Mouse (Mus musculus): ENCODE data around the gene Dnajb12.

Dnajb12 gene

DNA sequence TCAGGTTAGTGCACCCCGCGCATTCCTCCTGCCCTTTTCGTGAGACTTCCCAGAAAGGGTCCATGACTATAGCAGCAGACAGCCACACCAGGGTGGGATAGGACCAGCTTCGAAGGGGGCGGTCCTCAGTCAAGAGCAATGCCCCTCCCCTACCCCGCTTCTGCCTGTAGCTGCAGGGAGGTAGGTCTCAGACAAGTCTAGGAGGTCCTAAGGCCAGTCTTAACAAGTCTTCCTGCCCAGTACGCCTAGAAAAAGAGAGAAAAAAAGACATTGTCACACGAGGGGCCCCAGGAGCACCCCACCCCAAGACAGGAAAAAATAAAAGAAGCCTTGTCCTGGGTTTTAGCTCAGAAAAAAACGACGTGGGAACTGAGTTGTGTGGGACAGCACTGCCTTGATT is 37.3 kb downstream of the Dnajb12 start:
- DNase-seq (ENCODE audit: low read depth, low spot score) = no peak

DNA sequence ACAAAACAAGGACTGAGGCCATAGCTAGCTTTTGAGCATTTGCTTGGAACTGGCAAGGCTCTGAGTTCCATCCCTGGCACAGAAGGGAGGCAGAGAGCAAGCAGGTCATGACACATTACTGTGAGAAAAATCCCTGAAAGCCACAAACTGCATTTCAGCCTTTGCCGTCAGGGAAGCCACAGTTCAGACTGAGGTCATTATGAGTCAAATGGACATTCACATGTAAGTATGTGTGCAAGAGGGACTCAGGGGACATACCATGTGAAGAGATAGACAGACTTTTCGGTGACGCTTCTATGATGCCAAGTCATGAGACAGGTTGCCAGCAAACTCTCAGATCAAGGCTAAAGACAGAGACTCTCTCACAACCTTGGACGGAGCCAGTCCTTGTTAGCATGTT is 38.8 kb downstream of the Dnajb12 start:
- no peak for DNase-seq (ENCODE audit: low read depth, low spot score)

DNA sequence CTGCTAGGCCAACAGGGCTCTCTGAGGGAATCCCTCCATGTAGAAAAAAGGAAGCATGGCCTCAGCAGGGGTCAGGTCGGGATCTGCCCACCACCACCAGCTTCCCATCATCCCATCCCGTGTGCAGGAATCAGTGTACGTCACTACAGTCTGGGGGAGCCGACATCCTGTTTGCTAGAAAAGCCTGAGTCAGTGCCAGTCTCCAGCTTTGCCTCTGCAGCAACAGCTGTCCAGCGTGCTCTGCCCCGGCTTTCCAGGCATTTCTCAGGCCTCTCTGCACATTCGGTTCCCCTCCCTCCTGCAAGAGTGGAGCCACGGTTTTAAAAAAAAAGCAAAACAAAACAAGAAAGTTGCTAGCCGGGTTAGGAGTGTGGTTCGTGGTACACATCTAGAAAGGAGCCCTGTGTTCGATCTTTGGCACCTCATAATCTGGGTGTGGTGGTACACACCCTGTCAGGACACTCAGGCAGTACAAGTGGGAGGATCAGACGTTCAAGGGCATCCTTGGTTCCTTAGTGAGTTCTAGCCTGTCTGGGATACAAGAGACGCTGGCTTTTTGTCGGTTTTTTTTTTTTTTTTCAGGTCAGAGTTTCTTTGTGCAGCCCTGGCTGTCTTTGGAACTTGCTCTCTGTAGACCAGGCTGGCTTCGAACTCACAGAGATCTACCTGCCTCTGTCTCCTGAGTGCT is 40.3 kb downstream of the Dnajb12 start:
- DNase-seq (ENCODE audit: low read depth, low spot score) = no peak

DNA sequence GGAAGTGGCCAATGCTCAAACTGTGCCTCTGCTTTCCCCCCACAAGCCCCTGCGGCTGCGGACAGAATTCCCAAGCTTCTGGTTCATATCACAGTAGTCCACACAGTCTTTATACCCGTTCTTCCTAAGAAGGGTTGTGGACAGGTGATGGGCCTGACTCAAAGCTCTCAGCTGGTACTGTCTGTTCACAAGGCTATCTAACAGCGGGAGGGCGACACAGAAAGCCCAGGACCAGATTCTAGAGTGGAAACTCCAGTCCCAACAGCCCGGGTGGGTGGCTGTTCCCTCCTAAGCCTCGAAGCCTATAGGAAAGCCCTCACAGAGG is 41.1 kb downstream of the Dnajb12 start:
- DNase-seq (ENCODE audit: low read depth, low spot score) = no peak

DNA sequence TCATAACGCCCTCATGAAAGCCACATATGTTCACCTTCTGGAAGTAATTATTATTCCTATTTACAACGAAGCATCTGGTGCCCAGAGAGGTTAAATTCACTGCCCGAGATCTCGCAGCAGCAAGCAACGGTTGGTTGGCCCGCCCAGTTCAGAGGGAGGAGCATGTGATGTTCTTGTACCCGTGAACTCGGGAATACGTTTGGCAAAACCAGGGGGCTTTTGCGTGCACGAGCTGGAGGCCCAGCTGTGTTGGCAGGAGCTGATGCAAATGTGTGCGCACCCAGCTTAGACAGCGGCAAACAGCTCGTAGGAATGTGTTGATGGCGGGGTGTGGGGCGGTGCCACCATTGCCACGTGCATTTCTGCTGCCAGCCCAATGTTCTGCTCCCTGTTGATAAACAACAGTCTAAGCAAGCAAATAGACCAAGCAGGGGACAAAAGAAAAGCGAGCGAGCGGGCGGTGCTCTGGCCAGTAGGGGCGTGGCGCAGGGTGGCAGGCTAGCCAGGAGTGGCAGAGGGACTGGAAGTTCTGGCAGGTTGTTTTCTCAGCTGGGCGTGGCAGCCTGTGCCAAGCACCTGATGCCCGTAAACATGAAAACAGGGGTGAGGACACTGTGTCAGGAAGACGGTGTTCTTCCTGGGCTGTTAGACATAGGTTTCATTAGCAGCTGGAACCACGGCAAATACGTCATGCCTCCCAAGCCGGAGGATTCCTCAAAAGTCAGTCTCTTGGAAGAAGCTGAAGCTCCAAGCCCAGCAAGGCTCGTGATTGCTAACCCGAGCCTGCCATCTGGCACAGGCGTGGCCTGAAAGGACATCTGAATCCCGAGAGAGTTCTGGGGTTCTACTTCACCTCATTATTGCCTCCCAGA is 41.7 kb downstream of the Dnajb12 start:
- DNase-seq (ENCODE audit: low read depth, low spot score) = no peak

DNA sequence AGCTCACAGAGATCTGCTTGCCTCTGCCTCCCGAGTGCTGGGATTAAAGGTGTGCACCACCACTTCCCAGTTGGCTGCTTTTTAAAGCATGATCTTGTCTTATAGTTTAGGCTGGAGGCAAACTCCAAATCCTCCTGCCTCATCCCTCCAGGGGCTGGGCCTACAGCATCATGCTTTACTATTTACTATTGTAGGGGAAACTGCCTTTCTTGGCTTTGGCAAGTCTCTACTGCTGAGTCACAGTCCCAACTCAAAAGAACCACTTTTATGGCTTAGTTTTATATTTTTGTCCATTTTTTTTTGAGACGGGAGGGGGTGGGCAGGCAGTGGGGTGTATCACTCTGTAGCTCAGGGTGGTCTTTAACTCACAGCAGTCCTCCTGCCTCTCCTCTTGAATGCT is 44.1 kb downstream of the Dnajb12 start:
- DNase-seq (ENCODE audit: low read depth, low spot score) = no peak

DNA sequence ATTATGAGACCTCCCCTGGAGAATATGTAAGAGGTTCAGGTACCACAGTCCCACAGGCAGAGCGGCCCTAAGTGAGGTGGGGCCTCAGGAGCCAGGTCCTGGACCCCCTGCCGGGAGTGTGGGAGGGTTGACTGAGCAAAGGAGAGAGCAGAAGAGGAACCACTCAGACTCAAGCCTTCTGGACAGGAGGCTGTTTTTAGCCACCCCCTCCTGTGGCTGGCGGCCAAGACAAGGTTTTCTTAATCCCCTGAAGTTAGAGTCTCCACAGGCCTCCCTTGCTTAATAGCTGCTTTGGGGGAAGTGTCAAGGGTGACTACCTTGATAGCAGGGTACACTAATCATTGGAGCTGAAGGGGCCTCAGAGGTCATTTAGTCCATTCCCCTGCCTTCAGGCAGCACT is 44.9 kb downstream of the Dnajb12 start:
- DNase-seq (ENCODE audit: low read depth, low spot score) = no peak

DNA sequence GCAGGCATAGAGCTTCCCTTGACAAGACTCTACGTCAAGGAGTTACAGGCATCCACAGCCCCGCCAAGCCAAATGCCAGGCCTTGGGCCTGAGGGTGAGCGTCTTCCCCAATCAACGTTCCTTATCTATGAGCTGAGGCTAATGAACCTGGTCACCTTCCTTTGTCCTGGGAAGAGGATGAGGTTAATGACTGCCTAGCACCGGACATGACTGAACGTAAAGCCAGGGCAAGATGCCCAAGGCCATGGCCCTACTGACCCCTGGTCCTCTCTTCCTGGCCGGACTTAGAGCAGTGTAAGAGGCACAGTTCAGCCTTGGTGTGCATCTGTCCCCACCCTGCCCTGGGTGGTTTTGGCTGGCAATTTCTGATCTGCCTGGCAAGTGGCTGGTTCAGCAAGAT is 49.8 kb downstream of the Dnajb12 start:
- no peak for DNase-seq (ENCODE audit: low read depth, low spot score)

DNA sequence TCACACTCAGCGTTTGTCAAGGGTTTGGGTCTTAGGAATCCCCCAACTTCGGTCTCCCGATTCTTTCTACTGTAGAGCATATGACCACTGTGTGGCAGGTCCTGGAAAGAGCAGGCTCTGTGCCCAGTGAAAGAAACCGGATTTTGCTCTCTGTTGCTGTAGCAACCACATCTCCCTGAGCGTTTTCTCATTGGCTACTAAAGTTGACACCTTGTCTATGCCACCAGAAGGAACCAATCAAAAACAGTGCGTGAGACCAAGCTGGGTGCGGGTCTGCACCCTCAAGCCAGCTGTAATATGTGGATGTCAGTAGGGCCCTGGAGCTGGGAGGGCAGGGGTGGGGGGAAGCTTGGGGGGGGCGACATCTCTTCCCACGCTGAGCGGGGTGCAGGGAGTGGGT is 51.6 kb downstream of the Dnajb12 start:
- peak; percentile 88 for DNase-seq (ENCODE audit: low read depth, low spot score)

DNA sequence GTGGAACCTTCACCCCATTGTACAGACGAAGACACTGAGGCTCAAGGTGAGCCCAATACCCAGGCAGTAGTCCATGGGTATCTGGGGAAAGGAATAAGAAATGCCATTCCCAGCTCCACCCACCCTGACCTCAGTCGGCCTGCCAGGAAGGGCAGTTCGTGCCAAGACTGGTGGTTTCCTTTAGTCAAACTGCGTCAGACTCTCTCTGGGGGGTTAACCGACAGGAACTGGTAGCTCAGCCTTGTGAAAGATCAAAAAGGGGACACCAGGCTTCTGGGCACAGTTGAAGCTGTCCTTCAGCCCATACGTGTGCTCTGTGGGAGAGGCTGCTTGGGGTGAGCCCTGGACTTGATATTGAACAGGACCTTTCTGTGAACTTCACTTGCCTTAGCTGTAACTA is 53.2 kb downstream of the Dnajb12 start:
- no peak for DNase-seq (ENCODE audit: low read depth, low spot score)

DNA sequence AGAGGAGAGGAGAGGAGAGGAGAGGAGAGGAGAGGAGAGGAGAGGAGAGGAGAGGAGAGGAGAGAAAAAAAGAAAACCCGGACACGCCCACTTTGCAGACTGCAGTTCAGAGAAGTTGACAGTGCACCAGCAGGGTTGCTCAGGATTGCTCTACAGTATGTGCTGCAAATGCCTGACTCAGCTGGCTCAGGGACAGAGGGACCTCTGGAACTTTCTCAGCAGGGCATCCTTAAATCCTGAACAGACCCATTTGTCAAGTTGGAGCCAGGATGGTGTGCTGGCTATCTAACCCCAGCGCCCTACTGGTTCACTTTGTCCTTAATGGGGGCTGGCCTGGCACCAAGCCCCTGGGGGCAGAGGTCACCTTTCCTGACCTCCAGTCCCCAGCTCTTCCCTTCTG is 54.7 kb downstream of the Dnajb12 start:
- DNase-seq (ENCODE audit: low read depth, low spot score) = no peak

DNA sequence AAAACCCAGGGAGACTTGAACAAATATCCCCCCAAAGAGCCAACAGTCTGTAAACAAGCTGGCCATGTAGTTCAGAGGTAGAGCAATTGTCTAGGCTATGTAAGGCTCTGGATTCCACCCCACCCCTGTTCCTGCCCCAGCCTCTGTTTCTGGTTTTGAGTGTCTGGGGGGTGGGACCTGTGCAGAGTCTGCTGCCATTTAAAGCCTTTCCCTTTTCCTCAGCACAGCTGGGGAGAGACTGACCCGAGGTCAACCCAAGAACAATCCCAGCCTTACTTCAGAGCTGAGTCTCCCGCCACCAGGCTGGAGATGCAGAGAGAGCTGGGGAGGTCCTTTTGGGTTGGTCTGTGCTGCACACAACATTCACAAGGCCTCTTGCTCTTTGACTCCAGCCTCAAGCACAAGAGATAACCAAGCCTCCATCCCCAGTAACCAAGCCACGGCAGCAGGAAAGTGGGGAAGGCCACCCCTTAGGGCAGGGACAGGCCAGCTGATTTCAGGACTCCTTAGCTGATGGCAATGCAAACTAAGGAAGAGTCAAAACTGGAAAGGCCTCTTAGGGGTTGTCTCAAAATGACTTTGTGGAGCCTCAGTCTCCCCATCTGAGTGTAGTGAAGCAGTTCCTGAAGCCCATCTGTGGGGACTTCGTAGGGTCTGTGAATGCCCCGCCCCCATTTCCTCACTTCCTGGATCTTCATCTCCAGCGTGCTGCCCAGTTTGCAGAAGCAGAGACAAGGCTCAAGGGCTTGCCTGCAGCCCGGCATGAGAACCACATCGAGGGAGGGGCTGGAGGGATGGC is 56.9 kb downstream of the Dnajb12 start:
- DNase-seq (ENCODE audit: low read depth, low spot score) = no peak

DNA sequence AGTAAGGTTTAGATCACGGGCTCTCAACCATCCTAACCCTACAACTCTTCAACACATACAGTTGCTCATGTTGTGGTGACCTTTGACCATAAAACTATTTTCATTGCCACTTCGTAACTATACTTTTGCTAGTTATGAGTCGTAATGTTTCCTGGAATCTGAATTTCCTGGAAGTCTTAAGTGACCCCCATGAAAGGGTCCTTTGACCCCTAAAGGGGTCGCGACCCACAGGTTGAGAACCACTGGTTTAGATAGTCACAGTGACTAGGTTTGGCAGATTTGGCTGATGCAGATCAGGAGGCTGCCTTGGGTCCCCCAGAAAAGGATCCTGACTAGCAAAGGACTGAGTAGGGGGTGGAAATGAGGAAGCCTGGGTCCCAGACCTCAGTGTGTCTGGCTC is 59.3 kb downstream of the Dnajb12 start:
- no peak for DNase-seq (ENCODE audit: low read depth, low spot score)

DNA sequence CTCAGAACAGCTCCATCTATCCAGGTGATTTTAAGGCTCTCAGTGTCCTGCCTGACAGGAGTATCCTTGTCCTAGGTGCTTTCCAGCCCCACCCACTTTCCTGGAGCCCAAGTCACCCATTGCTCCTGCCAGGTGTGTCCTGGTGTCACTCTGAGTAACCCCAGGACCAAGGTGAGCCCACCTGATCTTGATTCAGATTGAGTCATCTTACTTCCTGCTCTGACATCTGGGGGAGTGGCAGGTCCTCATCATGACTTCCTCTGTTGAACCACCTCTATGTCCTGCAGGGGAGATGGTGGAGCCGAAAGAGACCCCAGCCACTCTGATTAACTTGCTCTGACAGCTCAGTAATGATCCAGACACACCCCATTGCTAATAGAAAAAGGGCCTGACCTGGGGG is 59.7 kb downstream of the Dnajb12 start:
- no peak for DNase-seq (ENCODE audit: low read depth, low spot score)

DNA sequence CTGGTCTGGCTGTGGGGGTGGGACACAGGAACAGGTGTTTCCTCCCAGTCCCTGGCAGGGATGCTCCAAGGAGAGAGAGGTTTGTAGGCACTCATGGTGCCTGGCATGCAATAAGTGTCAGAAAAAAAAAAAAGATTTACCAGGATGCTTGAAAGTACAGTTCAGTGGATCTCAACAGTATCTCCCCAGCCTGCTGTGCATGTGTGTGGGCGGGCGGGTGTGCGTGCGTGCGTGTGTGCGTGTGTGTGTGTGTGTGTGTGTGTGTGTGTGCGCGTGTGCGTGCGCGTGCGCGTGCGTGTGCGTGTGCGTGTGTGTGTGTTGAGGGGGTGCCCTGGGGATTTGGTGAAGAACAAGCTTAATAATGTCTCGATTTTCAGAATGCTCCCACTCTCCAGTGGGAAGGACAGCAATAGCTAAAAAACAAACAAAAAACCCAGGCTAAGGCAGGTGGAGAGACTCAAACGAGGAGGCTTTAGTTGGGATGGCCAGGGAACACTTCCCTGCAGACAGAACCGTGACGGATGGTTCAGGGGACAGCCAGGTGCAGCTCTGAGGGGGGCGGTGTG is 63.0 kb downstream of the Dnajb12 start:
- DNase-seq (ENCODE audit: low read depth, low spot score) = no peak

DNA sequence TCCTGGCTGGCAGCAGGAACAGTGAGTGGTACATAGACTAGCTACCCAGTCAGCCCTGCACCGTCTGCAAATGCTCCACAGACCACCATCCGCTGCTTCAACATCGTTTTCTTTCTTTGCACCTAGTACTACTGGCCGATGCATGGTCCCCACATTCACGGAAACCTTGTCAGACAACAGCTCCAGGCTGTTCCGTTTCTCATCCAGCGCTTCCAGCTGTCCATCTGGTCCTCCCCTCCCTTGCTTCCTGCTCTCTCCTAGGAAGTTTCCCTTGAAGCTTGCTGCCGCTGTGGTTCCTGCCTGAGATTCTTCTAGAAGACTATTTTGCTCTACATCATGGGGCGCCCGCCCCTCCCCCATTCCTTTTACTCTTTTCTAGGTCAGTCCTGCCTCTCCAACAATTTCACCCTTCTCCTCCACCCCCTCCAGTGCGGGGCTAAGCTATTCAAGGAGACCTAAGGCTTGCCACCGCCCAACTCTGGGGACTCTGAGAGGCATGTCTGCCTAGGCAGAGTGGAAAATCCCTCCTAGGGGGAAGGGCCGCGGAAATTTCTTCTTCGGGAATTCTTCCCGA is 63.6 kb downstream of the Dnajb12 start:
- no peak for DNase-seq (ENCODE audit: low read depth, low spot score)

DNA sequence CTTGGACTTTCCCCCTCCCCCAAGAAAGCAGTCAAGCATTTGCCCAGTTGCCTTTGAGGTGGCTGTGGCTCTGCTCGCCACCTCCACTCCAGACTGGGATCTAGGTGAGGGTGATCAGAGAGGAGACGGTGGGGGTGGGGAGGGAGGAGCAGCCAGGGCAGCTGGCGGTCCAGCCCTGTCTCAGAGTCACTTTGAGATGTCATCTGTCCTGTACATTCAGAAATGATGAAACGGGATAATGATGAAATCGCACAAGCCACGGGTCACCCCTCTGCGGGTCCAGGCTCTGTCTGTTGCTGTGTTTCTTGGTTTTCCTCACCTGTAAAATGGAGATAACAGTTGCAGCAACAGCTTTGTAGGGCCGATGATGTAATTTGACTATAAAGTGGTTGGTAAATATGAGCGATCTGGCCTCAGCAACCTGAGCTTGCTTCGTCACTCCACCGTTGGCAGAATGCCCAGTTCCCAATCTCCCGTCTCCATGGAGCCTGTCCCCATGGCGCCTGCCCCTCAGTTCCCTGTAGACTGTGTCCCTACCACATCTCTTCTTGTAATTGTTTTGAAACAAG is 64.1 kb downstream of the Dnajb12 start:
- no peak for DNase-seq (ENCODE audit: low read depth, low spot score)

DNA sequence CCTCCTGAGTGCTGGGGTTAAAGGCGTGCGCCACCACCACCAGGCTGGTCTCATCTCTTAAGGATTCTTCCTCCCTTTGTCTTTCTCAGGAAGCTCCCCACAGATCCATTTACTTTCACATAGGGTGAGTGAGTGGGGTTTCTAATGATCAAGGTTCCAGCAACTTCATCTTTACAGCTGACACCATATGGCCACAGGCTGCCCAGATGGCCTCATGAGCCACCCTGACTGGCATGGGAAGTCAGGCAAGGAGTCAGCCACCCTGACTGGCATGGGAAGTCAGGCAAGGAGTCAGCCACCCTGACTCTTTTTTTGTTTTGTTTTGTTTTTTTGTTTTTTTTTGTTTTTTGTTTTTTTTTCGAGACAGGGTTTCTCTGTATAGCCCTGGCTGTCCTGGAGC is 66.1 kb downstream of the Dnajb12 start:
- no peak for DNase-seq (ENCODE audit: low read depth, low spot score)

DNA sequence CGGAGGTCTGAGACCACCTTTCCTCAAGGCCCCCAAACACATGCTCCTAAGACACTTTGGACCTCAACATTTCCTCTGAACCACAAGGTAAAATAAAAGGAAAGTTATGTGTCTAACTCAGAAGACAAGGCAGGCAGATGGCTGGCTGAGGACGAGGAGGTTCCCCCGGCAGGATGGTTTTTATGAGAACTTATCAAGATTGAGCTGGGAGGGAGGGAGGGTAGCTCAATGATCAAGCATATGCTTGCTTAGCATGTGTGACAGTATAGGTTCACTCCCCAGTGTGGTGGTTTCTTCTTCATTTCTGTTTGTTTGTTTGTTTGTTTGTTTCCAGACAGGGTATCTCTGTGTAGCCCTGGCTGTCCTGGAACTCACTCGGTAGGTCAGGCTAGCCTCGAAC is 67.0 kb downstream of the Dnajb12 start:
- DNase-seq (ENCODE audit: low read depth, low spot score) = no peak

DNA sequence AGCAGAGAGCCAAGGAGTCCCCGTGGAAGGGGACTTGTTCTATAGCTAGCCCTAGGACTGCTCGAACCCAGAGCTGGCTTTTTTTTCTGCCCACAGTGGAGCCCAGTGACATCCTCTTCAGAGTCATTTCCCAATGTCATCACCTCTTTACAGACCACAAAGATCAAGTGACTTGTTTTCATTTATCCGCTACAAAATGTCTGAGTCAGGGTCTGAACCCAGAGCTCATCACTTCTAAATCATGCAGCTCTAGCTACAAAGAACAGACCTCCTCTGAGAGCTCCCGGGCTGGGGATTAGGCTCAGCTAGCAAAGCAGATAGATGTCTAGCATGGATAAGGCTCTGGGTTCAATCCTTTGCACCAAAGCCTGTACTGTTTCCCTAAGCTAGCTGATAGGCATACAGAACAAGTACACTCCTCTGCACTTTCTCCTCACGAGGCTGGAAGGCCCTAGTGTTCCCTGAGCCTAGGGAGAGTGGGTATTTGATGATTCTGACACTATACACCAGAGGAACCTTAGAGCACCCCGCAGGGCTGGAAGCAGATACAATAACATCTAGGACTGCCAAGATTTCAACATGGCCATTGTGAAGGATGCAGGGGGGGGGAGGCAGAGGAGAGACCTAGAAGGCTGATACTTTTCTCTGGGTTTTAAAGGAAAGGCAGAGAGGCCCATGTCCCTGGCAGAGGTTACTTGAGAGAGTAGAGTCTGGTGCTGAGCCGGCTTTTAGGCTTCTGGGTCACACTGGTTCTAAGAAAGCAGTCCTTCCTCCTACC is 68.1 kb downstream of the Dnajb12 start:
- no peak for DNase-seq (ENCODE audit: low read depth, low spot score)

Measured in telencephalon, adult 2 months (tissue).